Mouse (Mus musculus): ENCODE data around the gene Olfr374. TPM values are rescaled to one million over a fixed set of nuclear protein-coding genes. Genes with fewer than 3 reads are reported as not detected.

The Olfr374 gene
- polyA plus RNA-seq, 1 experiment from 2014 or later: not detected

- no peak overlapping the region for H3K9ac ChIP-seq (ENCODE audit: low read length)
- no peak overlapping the region for H3K4me2 ChIP-seq (ENCODE audit: low read depth)
- DNase-seq (ENCODE audit: low spot score) (no peak), ATAC-seq (ENCODE audit: insufficient read depth, low FRiP score, low TSS enrichment) (no peak)
- no peaks in the 10 kb centered on the region for H3K4me1 ChIP-seq (ENCODE audit: control insufficient read depth, insufficient read depth, low read length)
- peaks cover 29% of the 10 kb centered on the region for H3K36me3 ChIP-seq (ENCODE audit: control insufficient read depth, insufficient read depth, low read length)
- H3K9me3 ChIP-seq (ENCODE audit: control insufficient read depth, low read length): no peaks in the 10 kb centered on the region
- 93% methylated on average over 13 of the region's 13 CpGs for WGBS
- no peaks in the 10 kb centered on the region for H3K27me3 ChIP-seq (ENCODE audit: control insufficient read depth, insufficient read depth, low read length)
- H3K27ac ChIP-seq (ENCODE audit: low read depth, low read length): no peak overlapping the region
- no peak overlapping the region for H3K4me3 ChIP-seq (ENCODE audit: low read depth, low read length)
Observed at GRCm38 (mm10) chr8:72143256-72143824, 36.5 kb downstream of the Olfr374 start.

- no peak for DNase-seq (ENCODE audit: low spot score)
- no peaks in the 10 kb centered on the region for H3K27me3 ChIP-seq (ENCODE audit: control insufficient read depth, insufficient read depth, low read length)
- no peak overlapping the region for H3K4me2 ChIP-seq (ENCODE audit: low read depth)
- no peak overlapping the region for H3K4me3 ChIP-seq (ENCODE audit: low read depth, low read length)
- peaks cover 29% of the 10 kb centered on the region for H3K36me3 ChIP-seq (ENCODE audit: control insufficient read depth, insufficient read depth, low read length)
- WGBS: 91% methylated on average over 5 of the region's 5 CpGs
- no peak overlapping the region for H3K9ac ChIP-seq (ENCODE audit: low read length)
- no peak overlapping the region for H3K27ac ChIP-seq (ENCODE audit: low read depth, low read length)
- H3K9me3 ChIP-seq (ENCODE audit: control insufficient read depth, low read length): no peaks in the 10 kb centered on the region
- ATAC-seq (ENCODE audit: insufficient read depth, low FRiP score, low TSS enrichment): no peak
- no peaks in the 10 kb centered on the region for H3K4me1 ChIP-seq (ENCODE audit: control insufficient read depth, insufficient read depth, low read length)
Observed at GRCm38 (mm10) chr8:72144345-72144975, 37.6 kb downstream of the Olfr374 start.

DNA sequence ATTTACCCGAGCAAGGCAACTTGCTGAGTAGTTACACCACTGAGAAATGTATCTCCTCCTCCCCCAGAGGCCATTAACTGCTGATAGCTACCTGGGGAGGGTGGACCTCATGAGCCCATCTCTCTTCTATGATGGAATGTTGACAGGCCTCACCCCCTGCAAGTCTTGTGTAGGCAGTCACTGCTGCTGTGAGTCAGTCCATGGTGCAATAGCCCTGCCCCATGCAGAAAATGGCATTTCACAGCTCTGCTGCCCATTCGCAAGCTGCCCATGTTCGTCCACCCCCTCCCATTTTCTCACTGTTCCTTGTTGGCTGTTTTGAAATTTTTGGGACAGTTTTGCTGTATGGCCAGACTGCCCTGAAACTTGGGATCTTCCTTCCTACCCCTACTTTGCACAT, 38.7 kb downstream of the Olfr374 start:
- no peaks in the 10 kb centered on the region for H3K9me3 ChIP-seq (ENCODE audit: control insufficient read depth, low read length)
- ATAC-seq (ENCODE audit: insufficient read depth, low FRiP score, low TSS enrichment) (no peak), DNase-seq (ENCODE audit: low spot score) (no peak)
- no peak overlapping the region for H3K4me2 ChIP-seq (ENCODE audit: low read depth)
- H3K9ac ChIP-seq (ENCODE audit: low read length): no peak overlapping the region
- no peaks in the 10 kb centered on the region for H3K4me1 ChIP-seq (ENCODE audit: control insufficient read depth, insufficient read depth, low read length)
- no peak overlapping the region for H3K27ac ChIP-seq (ENCODE audit: low read depth, low read length)
- H3K27me3 ChIP-seq (ENCODE audit: control insufficient read depth, insufficient read depth, low read length): no peaks in the 10 kb centered on the region
- H3K36me3 ChIP-seq (ENCODE audit: control insufficient read depth, insufficient read depth, low read length): peaks cover 29% of the 10 kb centered on the region
- WGBS: 92% methylated on average over 3 of the region's 3 CpGs
- H3K4me3 ChIP-seq (ENCODE audit: low read depth, low read length): no peak overlapping the region

- H3K4me2 ChIP-seq (ENCODE audit: low read depth): no peak overlapping the region
- peaks cover 27% of the 10 kb centered on the region for H3K36me3 ChIP-seq (ENCODE audit: control insufficient read depth, insufficient read depth, low read length)
- H3K27me3 ChIP-seq (ENCODE audit: control insufficient read depth, insufficient read depth, low read length): no peaks in the 10 kb centered on the region
- no peak overlapping the region for H3K27ac ChIP-seq (ENCODE audit: low read depth, low read length)
- DNase-seq (ENCODE audit: low spot score): no peak
- H3K4me1 ChIP-seq (ENCODE audit: control insufficient read depth, insufficient read depth, low read length): no peaks in the 10 kb centered on the region
- 85% methylated on average over 1 of the region's 1 CpGs for WGBS
- no peak for ATAC-seq (ENCODE audit: insufficient read depth, low FRiP score, low TSS enrichment)
- no peaks in the 10 kb centered on the region for H3K9me3 ChIP-seq (ENCODE audit: control insufficient read depth, low read length)
- H3K9ac ChIP-seq (ENCODE audit: low read length): no peak overlapping the region
- H3K4me3 ChIP-seq (ENCODE audit: low read depth, low read length): no peak overlapping the region
Observed at GRCm38 (mm10) chr8:72146056-72146455, 39.2 kb downstream of the Olfr374 start.

GRCm38 (mm10) chr8:72146556-72146955, 39.7 kb downstream of the Olfr374 start:
- H3K27me3 ChIP-seq (ENCODE audit: control insufficient read depth, insufficient read depth, low read length): no peaks in the 10 kb centered on the region
- H3K4me2 ChIP-seq (ENCODE audit: low read depth): no peak overlapping the region
- WGBS: 96% methylated on average over 3 of the region's 3 CpGs
- H3K36me3 ChIP-seq (ENCODE audit: control insufficient read depth, insufficient read depth, low read length): peaks cover 27% of the 10 kb centered on the region
- no peak for ATAC-seq (ENCODE audit: insufficient read depth, low FRiP score, low TSS enrichment)
- DNase-seq (ENCODE audit: low spot score): no peak
- H3K9me3 ChIP-seq (ENCODE audit: control insufficient read depth, low read length): no peaks in the 10 kb centered on the region
- no peaks in the 10 kb centered on the region for H3K4me1 ChIP-seq (ENCODE audit: control insufficient read depth, insufficient read depth, low read length)
- no peak overlapping the region for H3K27ac ChIP-seq (ENCODE audit: low read depth, low read length)
- H3K9ac ChIP-seq (ENCODE audit: low read length): no peak overlapping the region
- H3K4me3 ChIP-seq (ENCODE audit: low read depth, low read length): no peak overlapping the region

DNA sequence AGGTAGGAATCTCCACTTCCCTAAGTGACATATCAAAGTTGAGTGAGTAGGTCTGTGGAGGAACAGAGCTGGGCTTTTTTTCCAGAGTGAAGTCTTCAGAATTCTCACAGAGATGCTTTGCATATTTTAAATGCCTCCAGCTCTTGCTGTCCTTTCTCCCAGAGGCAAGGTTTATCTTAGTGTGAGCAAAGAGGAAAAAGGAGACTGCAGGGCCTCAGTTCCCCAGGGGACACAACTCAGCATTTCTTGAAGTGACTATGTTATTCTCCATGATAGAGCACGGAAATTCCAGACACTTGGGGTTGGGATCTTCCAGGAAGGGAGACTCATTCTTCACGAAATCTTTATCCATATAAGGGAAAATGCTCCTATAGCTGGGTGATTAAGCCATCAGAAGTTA, 40.4 kb downstream of the Olfr374 start:
- H3K27ac ChIP-seq (ENCODE audit: low read depth, low read length): no peak overlapping the region
- H3K27me3 ChIP-seq (ENCODE audit: control insufficient read depth, insufficient read depth, low read length): no peaks in the 10 kb centered on the region
- ATAC-seq (ENCODE audit: insufficient read depth, low FRiP score, low TSS enrichment): no peak
- no peak overlapping the region for H3K4me3 ChIP-seq (ENCODE audit: low read depth, low read length)
- DNase-seq (ENCODE audit: low spot score): no peak
- H3K4me1 ChIP-seq (ENCODE audit: control insufficient read depth, insufficient read depth, low read length): no peaks in the 10 kb centered on the region
- H3K9ac ChIP-seq (ENCODE audit: low read length): no peak overlapping the region
- H3K9me3 ChIP-seq (ENCODE audit: control insufficient read depth, low read length): no peaks in the 10 kb centered on the region
- no peak overlapping the region for H3K4me2 ChIP-seq (ENCODE audit: low read depth)
- H3K36me3 ChIP-seq (ENCODE audit: control insufficient read depth, insufficient read depth, low read length): peaks cover 26% of the 10 kb centered on the region
- WGBS: 87% methylated on average over 2 of the region's 2 CpGs

GRCm38 (mm10) chr8:72149056-72149455, 42.2 kb downstream of the Olfr374 start:
- Histone ChIP-seq H3K9ac (ENCODE audit: low read length) (no peak overlapping the region), H3K9me3 (ENCODE audit: control insufficient read depth, low read length) (no peaks in the 10 kb centered on the region), H3K27me3 (ENCODE audit: control insufficient read depth, insufficient read depth, low read length) (no peaks in the 10 kb centered on the region), H3K36me3 (ENCODE audit: control insufficient read depth, insufficient read depth, low read length) (peaks cover 21% of the 10 kb centered on the region), H3K4me1 (ENCODE audit: control insufficient read depth, insufficient read depth, low read length) (no peaks in the 10 kb centered on the region), H3K4me2 (ENCODE audit: low read depth) (no peak overlapping the region), H3K27ac (ENCODE audit: low read depth, low read length) (no peak overlapping the region), H3K4me3 (ENCODE audit: low read depth, low read length) (no peak overlapping the region)
- no peak for DNase-seq (ENCODE audit: low spot score)
- 81% methylated on average over 1 of the region's 1 CpGs for WGBS
- no peak for ATAC-seq (ENCODE audit: insufficient read depth, low FRiP score, low TSS enrichment)

- Histone ChIP-seq H3K9ac (ENCODE audit: low read length) (no peak overlapping the region), H3K27me3 (ENCODE audit: control insufficient read depth, insufficient read depth, low read length) (no peaks in the 10 kb centered on the region), H3K36me3 (ENCODE audit: control insufficient read depth, insufficient read depth, low read length) (peaks cover 5% of the 10 kb centered on the region), H3K27ac (ENCODE audit: low read depth, low read length) (no peak overlapping the region), H3K4me2 (ENCODE audit: low read depth) (no peak overlapping the region), H3K4me1 (ENCODE audit: control insufficient read depth, insufficient read depth, low read length) (no peaks in the 10 kb centered on the region), H3K9me3 (ENCODE audit: control insufficient read depth, low read length) (no peaks in the 10 kb centered on the region), H3K4me3 (ENCODE audit: low read depth, low read length) (no peak overlapping the region)
- ATAC-seq (ENCODE audit: insufficient read depth, low FRiP score, low TSS enrichment): no peak
- DNase-seq (ENCODE audit: low spot score): no peak
- 88% methylated on average over 3 of the region's 3 CpGs for WGBS
Observed at GRCm38 (mm10) chr8:72151418-72152078, 44.7 kb downstream of the Olfr374 start.

GRCm38 (mm10) chr8:72153382-72153781, 46.5 kb downstream of the Olfr374 start:
- H3K4me1 ChIP-seq (ENCODE audit: control insufficient read depth, insufficient read depth, low read length): no peaks in the 10 kb centered on the region
- no peak overlapping the region for H3K4me2 ChIP-seq (ENCODE audit: low read depth)

More at GRCm38 (mm10) chr8:72153382-72153781, 46.5 kb downstream of the Olfr374 start:
- ATAC-seq (ENCODE audit: insufficient read depth, low FRiP score, low TSS enrichment): no peak
- no peaks in the 10 kb centered on the region for H3K27me3 ChIP-seq (ENCODE audit: control insufficient read depth, insufficient read depth, low read length)
- H3K9ac ChIP-seq (ENCODE audit: low read length): no peak overlapping the region
- no peak overlapping the region for H3K27ac ChIP-seq (ENCODE audit: low read depth, low read length)
- no peaks in the 10 kb centered on the region for H3K9me3 ChIP-seq (ENCODE audit: control insufficient read depth, low read length)
- no peak overlapping the region for H3K4me3 ChIP-seq (ENCODE audit: low read depth, low read length)
- DNase-seq (ENCODE audit: low spot score): no peak
- no peaks in the 10 kb centered on the region; the same call in 1 of the 2 replicates for H3K36me3 ChIP-seq (ENCODE audit: control insufficient read depth, insufficient read depth, low read length)

All from neural tube, embryonic 11.5 days (tissue).